Mouse (Mus musculus): ENCODE data around the gene Faim2. TPM values are rescaled to one million over a fixed set of nuclear protein-coding genes. Genes with fewer than 3 reads are reported as not detected.

Faim2 gene
- polyA plus RNA-seq, 1 experiment from 2014 or later, result 17.9 TPM

DNA sequence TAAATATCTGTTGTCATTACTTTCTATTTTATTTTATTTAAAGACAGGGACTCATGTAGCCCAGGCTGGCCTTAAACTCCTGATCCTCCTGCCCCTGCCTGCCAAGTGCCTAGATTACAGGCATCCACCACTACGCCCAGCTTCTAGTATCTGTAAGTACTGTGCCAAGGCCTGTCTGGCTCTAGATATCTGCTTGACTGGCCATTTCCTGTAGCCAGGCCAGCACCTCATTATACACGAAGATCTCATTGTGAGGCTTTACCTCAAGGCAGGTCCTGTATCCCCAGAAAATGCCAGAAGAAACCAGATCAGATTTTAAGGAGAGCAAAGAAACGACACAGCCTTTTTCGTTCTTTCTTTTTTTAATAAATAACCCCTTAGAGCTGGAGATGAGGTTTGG is 58.2 kb downstream of the Faim2 start:
- H3K4me2 ChIP-seq (ENCODE audit: low read length), result no peak overlapping the region
- no peak for DNase-seq
- no peak overlapping the region for H3K27ac ChIP-seq (replicated peaks; ENCODE audit: low read depth, low read length)
- no peak overlapping the region for H3K4me3 ChIP-seq (replicated peaks; ENCODE audit: low read depth, low read length)
- peaks cover 9% of the 10 kb centered on the region; the same call in 1 of the 2 replicates for H3K4me1 ChIP-seq (ENCODE audit: control insufficient read depth, insufficient read depth, low read length)
- H3K9ac ChIP-seq (replicated peaks; ENCODE audit: low read length), result no peak overlapping the region
- ATAC-seq (ENCODE audit: low FRiP score, low TSS enrichment), result no peak
- H3K9me3 ChIP-seq (ENCODE audit: control insufficient read depth, low read length), result no peaks in the 10 kb centered on the region
- no peaks in the 10 kb centered on the region for H3K27me3 ChIP-seq (ENCODE audit: control insufficient read depth, insufficient read depth, low read length)
- 95% methylated on average over 4 of the region's 4 CpGs for WGBS
- H3K36me3 ChIP-seq (ENCODE audit: control insufficient read depth, insufficient read depth, low read length), result no peaks in the 10 kb centered on the region

DNA sequence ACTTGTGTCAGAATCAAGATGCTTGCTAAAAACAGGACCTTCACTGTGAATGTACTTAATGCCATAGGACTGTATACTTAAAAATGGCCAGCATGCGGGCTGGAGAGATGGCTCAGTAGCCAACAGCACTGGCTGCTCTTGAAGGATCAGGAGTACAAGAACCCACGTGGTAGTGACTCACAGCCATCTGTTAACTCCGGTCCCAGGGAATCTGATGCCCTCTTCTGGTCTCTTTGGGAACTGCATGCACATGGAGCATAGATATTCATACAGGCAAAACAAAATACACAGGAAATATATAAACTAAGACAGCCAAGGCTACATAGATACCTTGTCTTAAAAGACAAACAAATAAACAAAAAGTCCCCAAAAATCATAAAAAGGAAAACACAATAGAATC is 58.9 kb downstream of the Faim2 start:
- ATAC-seq (ENCODE audit: low FRiP score, low TSS enrichment) (no peak), DNase-seq (peak; percentile 76)
- Histone ChIP-seq H3K36me3 (ENCODE audit: control insufficient read depth, insufficient read depth, low read length) (no peaks in the 10 kb centered on the region), H3K9me3 (ENCODE audit: control insufficient read depth, low read length) (no peaks in the 10 kb centered on the region), H3K4me3 (replicated peaks; ENCODE audit: low read depth, low read length) (no peak overlapping the region), H3K27ac (replicated peaks; ENCODE audit: low read depth, low read length) (no peak overlapping the region), H3K9ac (replicated peaks; ENCODE audit: low read length) (no peak overlapping the region), H3K27me3 (ENCODE audit: control insufficient read depth, insufficient read depth, low read length) (no peaks in the 10 kb centered on the region), H3K4me2 (ENCODE audit: low read length) (no peak overlapping the region), H3K4me1 (ENCODE audit: control insufficient read depth, insufficient read depth, low read length) (peaks cover 8% of the 10 kb centered on the region; the same call in 1 of the 2 replicates)
- WGBS, result 41% methylated on average over 3 of the region's 3 CpGs

GRCm38 (mm10) chr15:99463194-99463593 is 64.8 kb downstream of the Faim2 start:
- WGBS, result 76% methylated on average over 13 of the region's 13 CpGs
- H3K4me3 ChIP-seq (replicated peaks; ENCODE audit: low read depth, low read length), result no peak overlapping the region
- no peaks in the 10 kb centered on the region for H3K27me3 ChIP-seq (ENCODE audit: control insufficient read depth, insufficient read depth, low read length)
- no peaks in the 10 kb centered on the region for H3K36me3 ChIP-seq (ENCODE audit: control insufficient read depth, insufficient read depth, low read length)
- no peaks in the 10 kb centered on the region for H3K9me3 ChIP-seq (ENCODE audit: control insufficient read depth, low read length)
- H3K9ac ChIP-seq (replicated peaks; ENCODE audit: low read length), result no peak overlapping the region
- DNase-seq (no peak), ATAC-seq (ENCODE audit: low FRiP score, low TSS enrichment) (no peak)
- no peak overlapping the region for H3K4me2 ChIP-seq (ENCODE audit: low read length)
- peaks cover 4% of the 10 kb centered on the region for H3K4me1 ChIP-seq (ENCODE audit: control insufficient read depth, insufficient read depth, low read length)
- no peak overlapping the region for H3K27ac ChIP-seq (replicated peaks; ENCODE audit: low read depth, low read length)

DNA sequence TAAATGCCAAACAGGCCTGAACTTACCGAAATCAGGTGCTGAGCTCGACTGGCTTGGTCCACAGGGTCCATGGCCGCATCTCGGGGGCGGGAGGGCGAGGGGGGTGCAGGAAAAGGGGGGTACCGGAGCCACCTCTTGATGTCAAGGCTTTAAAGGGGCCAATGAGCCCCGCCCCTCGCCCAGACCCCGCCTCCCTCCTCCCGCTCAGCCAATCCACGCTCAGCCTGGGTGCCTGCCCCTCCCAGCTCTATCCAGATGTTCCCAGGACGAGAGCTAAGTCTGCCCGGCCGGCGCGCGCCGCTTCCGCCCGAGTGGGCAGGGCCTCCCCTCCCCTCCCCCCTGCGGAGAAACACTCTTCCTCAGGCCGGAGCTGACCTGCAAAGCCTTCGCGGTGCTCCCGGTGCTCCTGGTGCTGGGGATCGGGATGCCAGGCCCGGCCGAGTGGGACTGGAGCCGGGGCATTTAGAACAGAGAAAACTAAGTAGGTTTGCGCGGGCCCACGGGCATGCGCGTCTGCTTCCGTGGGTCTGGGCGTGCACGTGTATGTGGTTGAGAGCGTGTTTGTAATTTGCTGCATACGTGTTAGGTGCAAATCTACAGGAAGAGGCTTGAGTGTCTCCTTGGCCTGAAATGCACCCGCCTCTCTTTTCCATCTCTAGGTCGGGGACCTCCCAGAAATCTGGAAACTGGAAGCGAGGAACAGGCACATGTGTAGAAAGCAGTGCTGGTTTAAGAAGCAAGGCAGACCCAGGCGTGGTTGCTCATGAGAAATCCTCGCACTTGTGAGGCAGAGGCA is 70.2 kb downstream of the Faim2 start, which contains the start of gene Nckap5l:
TSS of gene Nckap5l (minus strand) at position 143 of the 796 bp plus-strand sequence.
- no peaks in the 10 kb centered on the region for H3K9me3 ChIP-seq (ENCODE audit: control insufficient read depth, low read length)
- ATAC-seq (ENCODE audit: low FRiP score, low TSS enrichment) (peak; percentile 95), DNase-seq (peak; percentile 95)
- H3K36me3 ChIP-seq (ENCODE audit: control insufficient read depth, insufficient read depth, low read length), result peaks cover 2% of the 10 kb centered on the region; the same call in 1 of the 2 replicates
- peak within 1 kb of the TSS; percentile 89 for H3K27ac ChIP-seq (replicated peaks; ENCODE audit: low read depth, low read length)
- no peaks in the 10 kb centered on the region for H3K27me3 ChIP-seq (ENCODE audit: control insufficient read depth, insufficient read depth, low read length)
- H3K9ac ChIP-seq (replicated peaks; ENCODE audit: low read length), result peak within 1 kb of the TSS; percentile 74
- H3K4me1 ChIP-seq (ENCODE audit: control insufficient read depth, insufficient read depth, low read length), result peaks cover 32% of the 10 kb centered on the region
- WGBS, result under 1% methylated on average over 38 of the region's 45 CpGs
- H3K4me2 ChIP-seq (ENCODE audit: low read length), result peak within 1 kb of the TSS; percentile 84
- peak within 1 kb of the TSS; percentile 87 for H3K4me3 ChIP-seq (replicated peaks; ENCODE audit: low read depth, low read length)

- H3K4me2 ChIP-seq (ENCODE audit: low read length), result peak overlapping the region; percentile 84
- peak overlapping the region; percentile 74 for H3K9ac ChIP-seq (replicated peaks; ENCODE audit: low read length)
- peak; percentile 77 for ATAC-seq (ENCODE audit: low FRiP score, low TSS enrichment)
- WGBS, result under 1% methylated on average over 41 of the region's 43 CpGs
- H3K9me3 ChIP-seq (ENCODE audit: control insufficient read depth, low read length), result no peaks in the 10 kb centered on the region
- H3K4me3 ChIP-seq (replicated peaks; ENCODE audit: low read depth, low read length), result peak overlapping the region; percentile 87
- DNase-seq, result peak; percentile 81
- H3K36me3 ChIP-seq (ENCODE audit: control insufficient read depth, insufficient read depth, low read length), result peaks cover 2% of the 10 kb centered on the region; the same call in 1 of the 2 replicates
- peaks cover 35% of the 10 kb centered on the region for H3K4me1 ChIP-seq (ENCODE audit: control insufficient read depth, insufficient read depth, low read length)
- H3K27me3 ChIP-seq (ENCODE audit: control insufficient read depth, insufficient read depth, low read length), result no peaks in the 10 kb centered on the region
- peak overlapping the region; percentile 89 for H3K27ac ChIP-seq (replicated peaks; ENCODE audit: low read depth, low read length)
Observed at GRCm38 (mm10) chr15:99456963-99457605, 70.9 kb downstream of the Faim2 start.

GRCm38 (mm10) chr15:99456338-99456962 is 71.5 kb downstream of the Faim2 start:
- H3K27ac ChIP-seq (replicated peaks; ENCODE audit: low read depth, low read length), result peak overlapping the region; percentile 89
- peak; percentile 51 for DNase-seq
- peak overlapping the region; percentile 87 for H3K4me3 ChIP-seq (replicated peaks; ENCODE audit: low read depth, low read length)
- peak overlapping the region; percentile 84 for H3K4me2 ChIP-seq (ENCODE audit: low read length)
- no peaks in the 10 kb centered on the region for H3K9me3 ChIP-seq (ENCODE audit: control insufficient read depth, low read length)
- no peak for ATAC-seq (ENCODE audit: low FRiP score, low TSS enrichment)
- H3K4me1 ChIP-seq (ENCODE audit: control insufficient read depth, insufficient read depth, low read length), result peaks cover 35% of the 10 kb centered on the region
- H3K36me3 ChIP-seq (ENCODE audit: control insufficient read depth, insufficient read depth, low read length), result peaks cover 2% of the 10 kb centered on the region; the same call in 1 of the 2 replicates
- H3K27me3 ChIP-seq (ENCODE audit: control insufficient read depth, insufficient read depth, low read length), result no peaks in the 10 kb centered on the region
- WGBS, result 14% methylated on average over 7 of the region's 7 CpGs
- peak overlapping the region; percentile 74 for H3K9ac ChIP-seq (replicated peaks; ENCODE audit: low read length)

DNA sequence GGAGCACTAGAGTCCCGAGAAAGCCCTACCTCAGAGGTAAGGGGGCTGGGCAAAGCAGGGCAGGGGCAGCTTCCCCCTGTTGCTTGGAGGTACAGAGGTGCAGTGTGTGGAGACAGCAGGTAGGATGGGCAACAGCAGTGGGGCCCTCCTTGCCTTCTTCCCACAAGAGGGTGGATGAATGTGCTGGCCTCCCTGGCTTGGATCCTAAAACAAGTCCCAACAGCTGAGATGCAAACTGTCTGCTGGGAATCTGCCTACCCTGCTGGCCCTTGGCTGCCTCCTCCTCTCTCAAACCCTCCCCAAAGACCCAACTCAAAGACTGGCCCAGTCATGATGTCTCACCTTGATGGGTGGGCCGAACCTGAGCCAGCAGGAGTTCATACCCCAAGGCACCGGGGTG is 72.5 kb downstream of the Faim2 start:
- DNase-seq, result no peak
- Histone ChIP-seq H3K9ac (replicated peaks; ENCODE audit: low read length) (no peak overlapping the region; the same call in 1 of the 2 replicates), H3K4me2 (ENCODE audit: low read length) (peak overlapping the region; percentile 84), H3K4me3 (replicated peaks; ENCODE audit: low read depth, low read length) (no peak overlapping the region; the same call in 1 of the 2 replicates), H3K27ac (replicated peaks; ENCODE audit: low read depth, low read length) (no peak overlapping the region), H3K4me1 (ENCODE audit: control insufficient read depth, insufficient read depth, low read length) (peaks cover 35% of the 10 kb centered on the region), H3K27me3 (ENCODE audit: control insufficient read depth, insufficient read depth, low read length) (no peaks in the 10 kb centered on the region), H3K9me3 (ENCODE audit: control insufficient read depth, low read length) (no peaks in the 10 kb centered on the region), H3K36me3 (ENCODE audit: control insufficient read depth, insufficient read depth, low read length) (peaks cover 2% of the 10 kb centered on the region; the same call in 1 of the 2 replicates)
- ATAC-seq (ENCODE audit: low FRiP score, low TSS enrichment), result no peak
- 84% methylated on average over 3 of the region's 3 CpGs for WGBS

DNA sequence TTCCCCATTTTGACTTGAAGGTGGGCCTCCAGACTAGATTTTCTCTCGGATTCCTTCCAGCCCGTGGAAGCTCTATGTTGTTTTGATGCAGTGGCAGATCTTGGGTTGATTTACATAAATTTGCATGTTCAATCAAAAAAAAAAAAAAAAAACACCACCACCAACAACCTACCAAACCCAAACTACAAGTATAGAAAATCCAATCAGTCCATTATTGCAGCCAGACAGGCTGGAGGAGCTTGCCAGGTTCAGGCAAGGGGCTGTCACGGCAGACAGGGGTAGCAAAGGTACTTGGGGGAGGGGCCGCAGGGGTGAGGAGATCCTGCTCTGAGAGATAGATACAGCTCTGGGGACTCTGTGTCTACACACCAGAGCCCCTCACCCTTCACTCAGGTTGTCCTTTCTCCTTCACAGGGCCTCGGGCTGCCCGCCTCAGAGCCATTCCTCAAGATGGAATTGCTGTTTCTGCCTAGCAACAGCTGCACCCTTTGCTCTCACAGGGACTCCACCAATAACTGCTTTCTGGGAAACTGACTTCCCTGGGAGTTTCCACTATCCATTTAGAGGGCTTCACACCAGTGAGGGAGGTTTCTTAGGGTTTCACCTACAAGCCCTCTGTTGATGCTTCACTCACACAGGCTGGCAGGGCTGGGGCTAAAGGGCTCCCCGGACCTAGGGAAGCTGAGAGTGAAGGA is 73.2 kb downstream of the Faim2 start:
- Histone ChIP-seq H3K4me2 (ENCODE audit: low read length) (no peak overlapping the region), H3K4me1 (ENCODE audit: control insufficient read depth, insufficient read depth, low read length) (peaks cover 35% of the 10 kb centered on the region), H3K9ac (replicated peaks; ENCODE audit: low read length) (no peak overlapping the region)

More for the DNA sequence above, 73.2 kb downstream of the Faim2 start:
- no peak overlapping the region for H3K27ac ChIP-seq (replicated peaks; ENCODE audit: low read depth, low read length)
- peaks cover 2% of the 10 kb centered on the region; the same call in 1 of the 2 replicates for H3K36me3 ChIP-seq (ENCODE audit: control insufficient read depth, insufficient read depth, low read length)
- ATAC-seq (ENCODE audit: low FRiP score, low TSS enrichment) (no peak), DNase-seq (no peak)
- H3K9me3 ChIP-seq (ENCODE audit: control insufficient read depth, low read length), result no peaks in the 10 kb centered on the region
- H3K27me3 ChIP-seq (ENCODE audit: control insufficient read depth, insufficient read depth, low read length), result no peaks in the 10 kb centered on the region
- 78% methylated on average over 7 of the region's 7 CpGs for whole genome bisulfite sequencing
- H3K4me3 ChIP-seq (replicated peaks; ENCODE audit: low read depth, low read length), result no peak overlapping the region

All from midbrain, embryonic 14.5 days (tissue).